Mouse (Mus musculus) C2C12 (cell line): Measurements from ENCODE around the gene Smarca4.

ENCODE experiments used
- CTCF ChIP-seq: IDR thresholded peaks from one replicate; pipeline ENCODE4 v1.5.1; 2011; ENCODE audit not compliant: control insufficient read depth, insufficient read depth, insufficient read length
- MAX ChIP-seq: IDR thresholded peaks from one replicate; pipeline ENCODE4 v1.6.1; 2011; ENCODE audit warnings: mild to moderate bottlenecking, control low read depth
- USF1 ChIP-seq: IDR thresholded peaks from one replicate; pipeline ENCODE4 v1.6.1; 2011; ENCODE audit warnings: low read depth, mild to moderate bottlenecking, control low read depth, moderate library complexity

- TF ChIP-seq CTCF (no peak), MAX (no peak), USF1 (no peak)
Measured at GRCm38 (mm10) chr9:21615617-21616231, at the start of gene Smarca4.
